Mouse (Mus musculus) kidney, postnatal 36 days (tissue): ENCODE measurements around the gene Trip11.
"Not testable (repeated sequence)": the region's sequence is repeated elsewhere in the genome, so short reads cannot be mapped to it uniquely, and the experiment has no call there.

Experiments
- DNase-seq, 2 experiments: peaks; one replicate each; pipeline ENCODE4 v3.0.0; 2021 to 2022; ENCODE audit warnings: mixed read lengths in 2 of 2

The Trip11 gene

DNA sequence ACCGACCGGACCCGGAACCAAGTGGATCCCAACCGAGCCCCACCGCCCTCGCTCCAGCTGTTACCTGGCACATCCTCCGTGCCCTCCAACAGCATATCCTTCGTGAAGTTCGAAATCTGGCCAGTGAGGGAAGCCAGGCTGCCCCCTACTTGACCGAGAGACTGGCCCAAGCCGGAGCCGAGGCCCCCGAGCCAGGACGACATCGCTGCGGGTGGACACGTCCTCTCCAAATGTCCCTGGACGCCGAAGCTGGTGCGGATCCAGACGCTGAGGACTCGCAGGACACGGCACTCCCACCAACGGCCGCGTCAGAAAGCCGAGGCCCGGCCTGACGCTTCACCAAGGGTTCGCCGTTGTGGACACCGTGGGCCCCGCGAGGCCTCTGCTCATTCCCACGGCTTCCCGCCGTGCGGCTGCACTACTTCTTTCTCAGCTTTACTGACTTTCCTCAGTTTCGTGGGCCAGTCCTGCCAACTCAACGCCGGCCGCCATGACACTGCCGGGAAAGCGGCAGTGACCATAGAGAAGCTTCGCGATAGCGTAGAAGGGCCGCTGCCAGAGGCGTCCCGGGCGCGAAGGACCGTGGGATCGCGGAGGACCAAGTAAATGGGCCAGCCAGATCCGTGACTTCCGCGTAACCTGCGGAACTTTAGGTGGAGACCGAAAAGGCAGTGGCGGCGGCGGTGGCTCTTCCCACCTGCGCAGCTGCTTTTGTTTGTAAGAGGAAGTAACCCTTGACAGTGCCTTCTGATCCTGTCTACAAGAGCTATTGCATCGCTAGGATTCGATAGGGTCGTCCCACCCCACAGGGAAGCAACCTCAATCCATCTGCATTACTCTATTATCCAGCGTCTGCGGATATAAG is at the start of gene Trip11:
Trip11 (minus strand) TSS at position 642 of the 865 bp plus-strand sequence.
- DNase-seq, result peak; percentile 95 to 96

DNA sequence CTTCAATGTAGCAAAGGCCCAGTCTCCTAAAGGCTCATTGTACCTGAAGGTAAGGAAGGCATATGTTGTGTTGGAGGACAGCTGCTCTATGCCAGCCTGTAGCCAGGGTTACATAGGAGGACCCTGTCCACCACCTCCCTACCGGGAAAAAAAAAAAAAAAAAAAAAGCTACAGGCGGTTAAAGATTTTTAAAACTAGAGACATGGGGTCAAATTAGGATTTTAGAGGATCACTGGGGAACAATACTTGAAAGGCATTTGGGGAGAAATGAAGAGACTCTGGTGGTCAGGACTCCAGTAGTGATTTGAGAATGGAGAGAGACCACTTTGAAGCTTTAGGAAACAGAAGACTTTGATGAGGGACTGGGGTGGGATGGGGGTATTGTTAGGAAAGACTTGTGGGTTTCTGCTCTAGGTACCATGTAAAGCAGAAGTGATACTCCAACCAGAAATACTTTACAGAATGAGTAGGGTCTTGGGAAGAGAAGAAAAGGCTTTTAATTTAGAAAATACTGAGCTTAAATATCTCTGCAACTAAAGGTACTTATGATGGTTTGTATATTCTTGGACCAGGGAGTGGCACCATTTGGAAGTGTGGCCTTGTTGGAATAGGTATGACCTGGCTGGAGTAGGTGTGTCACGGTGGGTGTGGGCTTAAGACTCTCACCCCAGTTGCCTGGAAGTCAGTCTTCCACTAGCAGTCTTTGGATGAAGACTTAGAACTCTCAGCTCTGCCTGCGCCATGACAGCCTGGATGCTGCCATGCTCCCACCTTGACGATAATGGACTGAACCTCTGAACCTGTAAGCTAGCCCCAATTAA is 46.1 kb upstream of the Trip11 start:
- DNase-seq, result not testable (repeated sequence)

- DNase-seq, result no peak
These were observed 45.5 kb upstream of the Trip11 start for GRCm38 (mm10) chr12:101958556-101958955.

DNA sequence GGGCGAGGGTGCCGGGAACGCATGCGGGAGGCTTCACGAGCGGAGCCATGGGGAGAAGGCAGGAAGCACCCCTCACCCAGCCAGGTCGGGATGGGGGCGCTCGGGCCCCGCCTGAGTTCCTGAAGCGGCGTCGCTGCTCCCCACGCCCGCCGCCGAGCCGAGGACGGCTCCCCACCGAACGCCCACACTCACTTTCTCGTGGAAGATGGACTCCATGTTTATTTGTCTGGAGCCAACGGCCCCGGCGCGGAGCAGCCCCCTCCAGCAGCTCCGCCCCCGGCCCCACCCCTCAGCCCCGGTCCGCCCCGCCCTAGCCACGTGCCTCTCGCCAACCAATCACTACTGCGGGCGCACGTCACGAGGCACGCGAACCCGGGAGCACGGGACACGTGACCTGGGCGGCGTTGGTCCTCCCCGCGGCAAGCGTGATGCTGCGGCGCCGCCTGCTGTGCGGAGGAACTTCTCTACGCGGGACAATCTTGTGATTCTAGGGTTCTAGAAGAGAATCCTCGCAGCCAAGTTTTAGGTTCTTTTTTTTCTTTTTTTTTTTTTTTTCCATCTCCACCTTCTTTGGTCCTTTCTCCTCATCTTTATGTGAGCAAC is 45.0 kb upstream of the Trip11 start, which contains the start of gene Atxn3:
Atxn3 (minus strand) TSS at position 305 of the 603 bp plus-strand sequence.
- DNase-seq, result peak; percentile 98 to 99

- no peak for DNase-seq
These were observed 44.2 kb upstream of the Trip11 start for GRCm38 (mm10) chr12:101957079-101957941.

DNA sequence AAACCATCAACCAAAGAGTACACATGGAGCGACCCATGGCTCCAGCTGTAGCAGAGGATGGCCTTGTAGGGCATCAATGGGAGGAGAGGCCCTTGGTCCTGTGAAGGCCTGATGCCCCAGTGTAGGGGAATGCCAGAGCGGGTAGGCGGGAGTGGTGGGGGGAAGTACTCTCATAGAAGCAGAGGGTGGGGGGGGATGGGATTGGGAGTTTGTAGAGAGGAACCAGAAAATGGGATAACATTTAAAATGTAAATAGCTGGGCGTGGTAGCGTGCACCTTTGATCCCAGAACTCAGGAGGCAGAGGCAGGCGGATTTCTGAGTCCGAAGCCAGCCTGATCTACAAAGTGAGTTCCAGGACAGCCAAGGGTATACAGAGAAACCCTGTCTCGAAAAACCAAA is 42.8 kb upstream of the Trip11 start:
- DNase-seq, result not testable (repeated sequence)

GRCm38 (mm10) chr12:101948801-101949200 is 35.7 kb upstream of the Trip11 start:
- DNase-seq, result peak; percentile 4 to 6

GRCm38 (mm10) chr12:101947986-101948385 is 34.9 kb upstream of the Trip11 start:
- no peak for DNase-seq

DNA sequence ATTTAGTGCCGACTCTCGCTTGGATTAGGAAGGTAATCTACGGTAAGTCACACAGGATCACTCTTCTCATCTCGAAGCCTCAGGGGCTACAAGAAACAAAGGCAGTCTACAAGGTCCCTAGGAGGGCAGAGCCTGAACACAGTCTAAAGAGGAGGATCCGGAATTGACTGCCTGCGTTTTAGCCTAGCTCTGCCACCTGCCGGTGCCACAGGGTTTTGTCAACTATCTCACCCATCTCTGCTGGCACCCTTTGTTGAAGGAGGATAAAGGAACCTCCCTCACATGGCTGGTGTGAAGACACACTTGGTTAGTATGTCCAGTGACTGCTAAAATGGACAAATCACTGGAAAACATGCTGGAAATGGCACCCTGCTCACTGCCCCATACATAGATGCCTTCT is 24.5 kb upstream of the Trip11 start:
- DNase-seq, result peak in 1 of 2 experiments; percentile 8

- no peak for DNase-seq
These were observed 22.2 kb upstream of the Trip11 start for GRCm38 (mm10) chr12:101935223-101935622.

- no peak for DNase-seq
These were observed 15.4 kb upstream of the Trip11 start for GRCm38 (mm10) chr12:101928423-101928822.

DNA sequence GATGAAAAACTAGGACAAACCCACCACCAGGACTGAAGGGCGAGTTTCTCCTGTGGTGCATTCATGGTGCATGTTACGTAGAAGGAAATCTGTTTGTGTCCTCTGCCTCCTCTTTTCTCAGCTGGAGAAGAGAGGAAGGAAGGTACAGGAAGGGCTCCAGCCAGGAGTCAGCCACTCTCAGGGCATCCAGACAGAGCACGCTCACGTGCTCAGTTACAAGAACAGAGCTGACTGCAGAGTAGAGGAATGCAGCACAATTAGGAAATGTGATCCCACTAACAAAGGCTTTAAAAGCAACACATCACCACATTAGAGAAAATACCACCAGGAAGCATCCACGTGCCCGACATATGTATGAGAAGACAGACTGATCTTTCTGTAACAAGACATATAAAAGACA is 9.2 kb upstream of the Trip11 start:
- no peak for DNase-seq

DNA sequence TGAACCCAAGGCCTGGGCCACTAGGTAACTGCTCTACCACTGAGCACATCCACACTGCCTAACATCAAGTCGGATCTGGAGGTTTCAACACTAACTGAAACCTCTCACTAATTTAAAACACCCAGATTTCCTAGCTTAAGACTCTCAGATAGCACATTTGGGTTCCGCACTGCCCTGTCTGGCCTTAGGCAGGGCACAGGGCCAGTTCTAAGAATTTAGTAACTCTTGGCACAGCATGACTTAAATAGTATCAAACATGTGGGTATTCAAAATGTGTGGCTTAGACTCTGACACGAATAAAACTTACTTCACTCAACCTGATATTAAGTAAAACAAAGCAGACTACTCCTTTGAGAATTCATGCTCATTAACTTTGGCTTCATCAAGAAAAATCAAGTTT is 6.8 kb upstream of the Trip11 start:
- DNase-seq, result no peak

DNA sequence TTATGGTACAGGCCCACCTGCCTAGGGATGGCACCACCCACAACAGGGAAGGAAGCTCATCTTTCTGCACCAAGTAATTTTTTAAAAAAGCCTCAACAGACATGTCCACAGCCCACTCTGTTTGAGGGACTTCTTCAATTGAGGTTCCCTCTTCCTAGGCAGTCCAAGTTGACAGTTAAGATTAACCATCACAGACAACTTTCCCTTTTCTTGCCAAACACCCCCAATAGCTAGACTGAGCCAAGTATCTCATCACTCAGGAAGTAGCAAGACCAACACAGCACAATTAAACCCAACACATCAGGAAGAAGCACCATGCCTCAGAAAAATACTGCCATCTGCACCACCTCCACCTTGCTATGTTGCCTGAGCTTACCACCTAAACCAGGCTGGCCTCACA is 4.1 kb upstream of the Trip11 start:
- no peak for DNase-seq

DNA sequence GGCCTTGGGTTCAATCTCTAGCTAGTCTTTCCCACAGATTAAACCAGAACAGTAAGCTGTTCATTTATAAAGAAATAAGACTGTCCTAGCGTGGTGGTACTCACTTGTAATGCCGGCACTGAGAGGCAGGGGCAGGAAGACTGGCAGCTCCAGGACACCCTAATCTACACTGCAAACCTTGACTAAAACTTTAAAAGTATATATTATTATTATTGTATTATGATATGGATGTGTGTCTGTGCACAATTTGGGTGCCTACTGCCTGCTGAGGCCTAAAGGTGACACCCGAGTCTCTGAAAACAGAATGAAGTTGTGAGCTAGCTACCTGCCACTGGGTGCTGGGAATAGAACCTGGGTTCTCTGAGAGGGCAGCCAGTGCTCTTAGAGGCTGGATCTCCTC is 1.7 kb downstream of the Trip11 start:
- DNase-seq, result no peak

DNA sequence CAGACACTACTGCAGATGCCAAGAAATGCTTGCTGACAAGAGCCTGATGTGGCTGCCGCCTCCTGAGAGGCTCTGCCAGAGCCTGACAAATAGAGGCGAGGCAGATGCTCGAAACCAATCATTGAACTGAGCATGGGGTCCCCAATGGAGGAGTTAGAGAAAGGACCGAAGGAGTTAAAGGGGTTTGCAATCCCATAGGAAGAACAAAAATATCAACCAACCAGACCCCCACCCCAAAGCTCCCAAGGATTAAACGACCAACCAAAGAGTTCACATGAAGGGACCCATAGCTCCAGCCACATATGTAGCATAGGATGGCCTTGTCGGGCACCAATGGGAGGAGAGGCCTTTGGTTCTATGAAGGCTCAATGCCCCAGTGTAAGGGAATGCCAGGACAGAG is 2.7 kb downstream of the Trip11 start:
- DNase-seq, result no peak

DNA sequence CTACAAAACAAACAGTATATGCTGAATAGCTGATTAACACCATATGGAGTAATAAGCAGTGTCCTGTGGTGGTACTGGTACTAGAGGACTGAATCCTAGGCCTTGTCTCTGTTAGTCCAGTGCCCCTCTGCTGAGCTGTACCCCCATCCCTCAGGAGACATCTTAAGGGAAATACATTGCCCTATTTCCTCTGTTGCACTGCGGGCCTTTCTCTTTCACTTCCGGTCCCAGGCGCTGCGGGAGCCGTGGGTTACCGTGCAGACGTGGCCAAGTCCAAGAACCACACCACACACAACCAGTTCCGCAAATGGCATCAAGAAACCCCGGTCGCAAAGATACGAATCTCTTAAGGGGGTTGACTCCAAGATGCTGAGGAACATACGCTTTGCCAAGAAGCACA is 7.2 kb downstream of the Trip11 start:
- DNase-seq, result no peak

- no peak for DNase-seq
These were observed 8.2 kb downstream of the Trip11 start for GRCm38 (mm10) chr12:101904906-101905305.

GRCm38 (mm10) chr12:101904170-101904569 is 8.9 kb downstream of the Trip11 start:
- DNase-seq, result no peak

- DNase-seq, result no peak
These were observed 13.3 kb downstream of the Trip11 start for GRCm38 (mm10) chr12:101899671-101900245.

GRCm38 (mm10) chr12:101898966-101899365 is 14.1 kb downstream of the Trip11 start:
- no peak for DNase-seq

DNA sequence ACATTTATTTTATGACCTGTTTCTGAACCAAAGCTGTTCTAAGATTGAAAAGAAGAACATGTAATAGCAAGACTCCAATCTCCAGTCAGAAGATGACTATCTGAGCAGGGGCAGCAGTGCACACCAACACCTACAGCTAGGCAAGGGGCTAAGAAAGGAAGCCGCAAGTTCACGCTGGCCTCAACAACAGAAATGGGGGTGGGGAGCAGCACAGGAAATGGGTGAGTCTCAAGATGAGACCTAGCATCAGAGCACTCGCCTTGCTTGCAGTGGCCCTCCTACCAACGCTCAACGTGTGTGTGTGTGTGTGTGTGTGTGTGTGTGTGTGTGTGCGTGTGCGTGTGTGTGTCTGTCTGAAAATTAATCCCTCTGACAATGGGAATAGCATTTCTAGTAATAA is 16.0 kb downstream of the Trip11 start:
- DNase-seq, result no peak
